Mouse (Mus musculus) ES-E14 (cell line): ENCODE measurements at regions not wholly inside any gene's neighbourhood (a gene's known extent, or its start where the extent isn't known, plus 50 kb on each side); places are given as distances from the start of the nearest gene placed in this dataset.

ENCODE experiments used
- CHD2 ChIP-seq: IDR thresholded peaks from 2 replicates; pipeline ENCODE4 v1.6.1; 2014; ENCODE audit warnings: mild to moderate bottlenecking, low read depth, low read length, inconsistent platforms
- HCFC1 ChIP-seq: IDR thresholded peaks from 2 replicates; pipeline ENCODE4 v1.6.1; 2012; ENCODE audit warnings: low read length, inconsistent platforms, borderline replicate concordance; ENCODE audit not compliant: insufficient read depth
- MAFK ChIP-seq: IDR thresholded peaks from 2 replicates; pipeline ENCODE4 v1.6.1; 2014; ENCODE audit warnings: mild to moderate bottlenecking, low read depth, low read length, inconsistent platforms; ENCODE audit not compliant: insufficient read depth
- ZC3H11A ChIP-seq: IDR thresholded peaks from 2 replicates; pipeline ENCODE4 v1.6.1; 2012; ENCODE audit warnings: low read depth, mild to moderate bottlenecking, inconsistent platforms, low read length, borderline replicate concordance

DNA sequence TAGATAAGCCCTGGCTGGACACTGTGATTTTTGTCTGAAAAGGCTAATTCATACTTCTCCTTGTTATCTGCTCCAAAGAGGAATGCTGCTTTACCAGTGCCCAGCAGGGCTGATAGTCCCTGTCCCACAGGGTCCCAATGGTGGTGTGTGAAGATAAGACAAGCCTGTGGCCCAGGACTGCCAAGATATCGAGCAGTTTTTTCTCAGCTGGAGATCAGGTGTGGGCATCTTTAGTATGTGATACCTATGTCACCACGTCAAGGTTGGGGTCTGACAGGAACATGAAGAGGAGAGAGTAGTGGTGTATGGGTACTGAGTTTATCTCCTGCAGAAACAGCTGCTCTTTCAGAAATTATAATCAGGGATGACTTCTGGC, 682.0 kb downstream of the Kcnj2 start:
- TF ChIP-seq CHD2 = no peak
- TF ChIP-seq HCFC1 = no peak
- TF ChIP-seq ZC3H11A = no peak
- no peak for TF ChIP-seq MAFK
